Mouse (Mus musculus) urinary bladder, postnatal 14 days (tissue): ENCODE data around the gene Pno1.
A peak's percentile ranks its signal among the peaks of the same experiment; 100 is the strongest.
"Not testable (repeated sequence)": the region's sequence is repeated elsewhere in the genome, so short reads cannot be mapped to it uniquely, and the experiment has no call there.

ENCODE experiments used
- DNase-seq: peaks from one replicate; pipeline ENCODE4 v3.0.0; 2021; ENCODE audit warnings: low spot score

Pno1 gene

DNA sequence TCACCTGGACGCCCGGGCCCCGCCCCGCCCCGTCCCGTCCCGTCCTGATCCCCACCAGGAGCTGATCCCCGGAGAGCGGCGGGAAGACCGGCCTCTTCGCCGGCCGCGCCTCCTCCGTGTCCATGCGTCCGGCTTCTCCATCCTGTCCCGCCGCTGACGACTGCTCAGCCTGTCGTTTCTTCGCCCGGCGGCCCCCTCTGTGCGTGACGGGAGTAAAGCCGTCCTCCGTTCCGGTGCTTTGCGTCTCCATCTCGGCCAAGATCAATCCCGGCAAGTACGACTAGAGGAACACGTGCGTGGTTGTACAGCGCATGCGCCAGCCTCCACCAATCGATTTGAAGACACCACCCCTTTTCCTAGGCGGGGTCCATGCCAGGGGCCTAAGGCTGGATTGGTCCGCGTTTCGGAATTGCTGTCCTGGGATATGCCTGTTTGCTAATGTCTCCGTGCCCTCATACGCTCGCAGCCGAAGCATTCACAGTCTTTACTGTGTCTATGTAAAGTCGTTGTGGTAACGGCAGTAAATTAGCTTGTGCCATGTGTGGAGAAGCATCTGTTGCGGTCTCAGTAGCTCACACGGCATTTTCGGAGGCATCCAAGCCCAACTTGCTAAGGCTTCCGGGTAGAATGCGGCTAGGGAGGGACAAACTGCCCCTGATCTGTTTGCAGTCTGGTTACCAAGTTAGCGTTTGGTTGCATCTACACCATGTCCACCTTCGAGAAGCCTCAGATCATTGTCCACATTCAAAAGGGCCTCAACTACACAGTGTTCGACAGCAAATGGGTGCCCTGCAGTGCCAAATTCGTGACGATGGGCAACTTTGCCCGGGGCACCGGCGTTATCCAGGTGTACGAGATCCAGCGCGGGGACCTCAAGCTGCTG, at the start of gene Pno1:
Gene Pno1, minus strand, starts transcription at position 311 of the 883 bp plus-strand sequence.
- peak; percentile 97 for DNase-seq

- DNase-seq = peak; percentile 29
These were observed 46.5 kb upstream of the Pno1 start for GRCm38 (mm10) chr11:17257861-17258260.

DNA sequence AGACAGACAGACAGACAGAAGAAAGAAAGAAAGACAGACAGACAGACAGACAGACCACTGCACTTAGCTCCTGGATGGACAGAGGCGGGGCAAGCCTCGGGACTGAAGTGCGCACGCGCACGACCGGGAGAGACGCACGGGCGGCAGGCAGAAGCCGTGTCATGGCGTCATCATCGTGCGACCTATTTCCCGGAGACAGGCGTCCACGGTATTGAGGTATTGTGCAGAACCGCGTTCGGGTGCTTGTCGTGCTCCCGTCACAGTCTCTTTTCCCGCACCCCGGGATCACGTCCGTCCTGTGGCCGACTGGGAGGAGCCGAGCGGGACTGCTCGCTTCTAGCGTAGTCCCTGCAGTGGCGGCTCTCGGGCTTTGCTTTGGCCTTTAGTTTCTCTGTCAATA, 46.1 kb upstream of the Pno1 start, which contains the start of gene C1d:
Gene C1d, plus strand, starts transcription at position 137 of the 400 bp plus-strand sequence.
- peak; percentile 97 for DNase-seq

- DNase-seq = no peak
These were observed 45.5 kb upstream of the Pno1 start for GRCm38 (mm10) chr11:17256813-17257365.

- no peak for DNase-seq
These were observed 37.3 kb upstream of the Pno1 start for GRCm38 (mm10) chr11:17248715-17249114.

- DNase-seq = not testable (repeated sequence)
These were observed 27.2 kb upstream of the Pno1 start for GRCm38 (mm10) chr11:17238598-17238997.

- no peak for DNase-seq
These were observed 25.2 kb upstream of the Pno1 start for GRCm38 (mm10) chr11:17236449-17237037.

DNA sequence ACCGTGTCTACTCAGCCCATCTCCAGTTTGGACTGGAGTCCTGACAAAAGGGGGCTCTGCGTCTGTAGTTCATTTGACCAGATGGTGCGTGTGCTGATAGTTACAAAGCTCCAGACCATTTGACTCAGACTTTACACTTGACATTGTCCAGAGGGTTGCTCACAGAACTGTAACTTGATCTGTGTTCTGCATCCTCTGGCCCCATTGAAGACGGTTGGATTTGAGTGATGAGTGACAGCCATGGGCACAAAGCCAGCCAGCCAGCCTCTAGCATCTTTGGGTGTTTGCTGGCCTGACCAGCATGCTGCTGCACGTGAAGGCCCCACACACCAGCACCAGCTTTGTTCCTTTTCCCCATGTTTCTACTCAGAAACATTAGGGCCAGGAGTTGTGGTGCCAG, 21.4 kb upstream of the Pno1 start:
- no peak for DNase-seq

- no peak for DNase-seq
These were observed 9.8 kb upstream of the Pno1 start for GRCm38 (mm10) chr11:17221126-17221525.

- DNase-seq = no peak
These were observed 4.1 kb upstream of the Pno1 start for GRCm38 (mm10) chr11:17215475-17215874.

GRCm38 (mm10) chr11:17212903-17213509, 1.6 kb upstream of the Pno1 start:
- no peak for DNase-seq

GRCm38 (mm10) chr11:17212141-17212495, 750 bp upstream of the Pno1 start:
- DNase-seq = no peak

- DNase-seq = no peak
These were observed 8.9 kb downstream of the Pno1 start for GRCm38 (mm10) chr11:17202481-17202880.

GRCm38 (mm10) chr11:17200936-17201335, 10.4 kb downstream of the Pno1 start:
- DNase-seq = no peak

GRCm38 (mm10) chr11:17199840-17200501, 11.4 kb downstream of the Pno1 start:
- DNase-seq = no peak

- DNase-seq = no peak
These were observed 12.2 kb downstream of the Pno1 start for GRCm38 (mm10) chr11:17199170-17199569.

- no peak for DNase-seq
These were observed 19.1 kb downstream of the Pno1 start for GRCm38 (mm10) chr11:17192151-17192844.

DNA sequence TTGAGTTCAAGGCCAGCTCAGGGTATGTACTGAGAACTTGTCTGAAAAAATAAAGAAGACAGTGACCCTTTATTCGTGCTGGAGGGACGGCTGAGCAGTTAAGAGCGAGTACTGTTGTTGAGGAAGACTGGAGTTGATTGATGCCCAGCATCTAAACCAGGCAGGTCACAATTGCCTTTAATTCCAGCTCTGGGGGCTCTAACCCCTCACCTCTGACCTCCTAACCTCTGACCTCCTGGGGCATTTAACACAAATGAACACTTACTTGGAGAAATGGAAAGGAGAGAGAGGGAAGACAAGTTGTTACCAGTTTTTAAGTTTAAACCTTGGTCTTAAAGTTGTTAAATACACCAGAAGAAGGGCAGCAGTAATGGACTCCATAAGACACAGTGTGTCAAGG, 22.6 kb downstream of the Pno1 start:
- DNase-seq = no peak

DNA sequence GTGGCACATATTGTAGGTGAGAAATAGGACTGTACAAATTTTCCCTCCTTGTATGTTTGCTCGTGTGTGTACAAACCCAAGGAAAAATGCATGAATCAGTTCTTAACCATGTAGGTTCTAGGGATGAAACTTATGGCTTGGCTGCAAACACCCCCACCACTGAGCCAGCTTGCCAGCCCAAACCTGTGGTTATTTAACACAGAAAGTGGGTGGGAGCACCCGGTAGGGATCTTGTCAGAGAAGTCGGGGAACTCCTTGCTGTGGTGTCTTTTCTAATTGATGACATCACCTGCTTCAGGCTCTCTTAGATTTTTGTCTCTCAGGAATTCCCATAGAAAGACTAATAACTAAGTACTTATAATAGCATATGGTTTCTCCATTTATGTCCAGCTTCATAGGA, 23.7 kb downstream of the Pno1 start:
- no peak for DNase-seq

- no peak for DNase-seq
These were observed 28.2 kb downstream of the Pno1 start for GRCm38 (mm10) chr11:17183165-17183564.

- no peak for DNase-seq
These were observed 29.6 kb downstream of the Pno1 start, which contains the start of gene Wdr92 for GRCm38 (mm10) chr11:17181807-17182206. Gene Wdr92 (plus strand): TSS chr11:17182107.
